Mouse (Mus musculus): ENCODE measurements at regions not wholly inside any gene's neighbourhood (a gene's known extent, or its start where the extent isn't known, plus 50 kb on each side); places are given as distances from the start of the nearest gene placed in this dataset.

GRCm38 (mm10) chr6:148719062-148719461 lies 112.2 kb downstream of the Ipo8 start:
- no peak for DNase-seq

- no peak for DNase-seq
Measured at GRCm38 (mm10) chr6:148710406-148710805, 120.9 kb downstream of the Ipo8 start.

DNA sequence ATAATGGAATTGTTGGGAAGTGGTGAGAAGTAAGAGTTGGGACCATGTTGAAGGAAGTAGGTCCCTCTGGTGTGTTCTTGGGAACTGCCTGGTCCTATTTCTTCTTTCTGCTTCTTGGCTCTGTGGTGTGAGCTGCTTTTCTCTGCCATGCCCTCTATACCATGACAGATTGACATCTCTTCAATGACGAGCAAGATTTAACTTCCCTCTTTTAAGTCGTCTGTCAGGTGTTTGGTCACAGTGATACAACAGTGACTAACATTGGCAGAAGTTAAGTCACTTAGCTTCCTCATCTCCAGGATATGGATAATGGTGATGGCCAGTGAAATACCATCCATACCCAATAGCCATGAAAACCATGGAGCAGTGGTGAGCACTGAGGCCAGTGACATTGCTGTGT lies 122.9 kb downstream of the Ipo8 start:
- DNase-seq, result no peak

- DNase-seq, result peak; percentile 39 to 45
Measured at GRCm38 (mm10) chr6:148705711-148706110, 125.6 kb downstream of the Ipo8 start.

DNA sequence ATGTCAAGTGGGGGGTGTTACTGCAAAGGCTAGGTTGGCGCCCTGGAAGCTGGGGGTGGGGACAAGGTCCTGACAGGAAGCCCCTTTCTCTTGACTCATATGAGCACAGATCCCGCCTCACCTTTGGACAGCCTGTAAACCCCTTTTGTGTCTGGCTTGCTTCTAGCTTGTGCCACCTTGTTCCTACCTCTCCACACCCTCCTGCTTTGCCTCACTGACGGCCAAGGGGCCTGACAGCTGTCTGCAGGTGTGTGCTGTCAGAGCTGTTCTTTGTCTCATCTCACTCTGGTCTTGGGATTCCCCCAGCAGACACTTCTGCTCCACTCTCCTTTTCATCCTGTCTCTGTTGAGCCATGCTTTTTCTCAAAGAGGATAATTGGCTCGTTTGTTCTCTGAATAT lies 137.9 kb downstream of the Ipo8 start:
- DNase-seq, result no peak

- DNase-seq, result peak; percentile 79 to 81
Measured at GRCm38 (mm10) chr6:148687770-148688169, 143.5 kb downstream of the Ipo8 start.

DNA sequence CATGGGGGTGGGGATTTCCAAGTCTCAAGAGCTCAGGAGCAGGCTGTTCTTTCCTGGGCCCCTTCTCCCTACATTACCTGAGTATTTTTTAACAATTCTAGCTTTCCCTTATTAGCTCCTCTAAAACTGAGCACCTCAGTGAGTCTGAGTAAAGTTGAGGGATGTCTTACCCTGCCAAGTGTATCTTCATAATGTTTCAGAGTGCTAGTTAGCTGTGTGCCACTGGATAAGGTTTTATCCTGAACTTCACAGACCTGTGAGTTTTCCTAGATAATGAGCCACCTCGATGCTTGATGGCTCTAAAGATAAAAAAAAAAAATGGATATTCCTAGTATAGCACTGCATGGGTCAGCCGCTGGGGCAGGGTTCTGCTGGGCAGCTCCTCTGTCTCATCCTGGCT lies 171.1 kb downstream of the Ipo8 start:
- DNase-seq, result no peak

GRCm38 (mm10) chr6:148653216-148653615 lies 178.1 kb downstream of the Ipo8 start:
- no peak for DNase-seq

GRCm38 (mm10) chr6:148652434-148652833 lies 178.8 kb downstream of the Ipo8 start:
- DNase-seq, result no peak

DNA sequence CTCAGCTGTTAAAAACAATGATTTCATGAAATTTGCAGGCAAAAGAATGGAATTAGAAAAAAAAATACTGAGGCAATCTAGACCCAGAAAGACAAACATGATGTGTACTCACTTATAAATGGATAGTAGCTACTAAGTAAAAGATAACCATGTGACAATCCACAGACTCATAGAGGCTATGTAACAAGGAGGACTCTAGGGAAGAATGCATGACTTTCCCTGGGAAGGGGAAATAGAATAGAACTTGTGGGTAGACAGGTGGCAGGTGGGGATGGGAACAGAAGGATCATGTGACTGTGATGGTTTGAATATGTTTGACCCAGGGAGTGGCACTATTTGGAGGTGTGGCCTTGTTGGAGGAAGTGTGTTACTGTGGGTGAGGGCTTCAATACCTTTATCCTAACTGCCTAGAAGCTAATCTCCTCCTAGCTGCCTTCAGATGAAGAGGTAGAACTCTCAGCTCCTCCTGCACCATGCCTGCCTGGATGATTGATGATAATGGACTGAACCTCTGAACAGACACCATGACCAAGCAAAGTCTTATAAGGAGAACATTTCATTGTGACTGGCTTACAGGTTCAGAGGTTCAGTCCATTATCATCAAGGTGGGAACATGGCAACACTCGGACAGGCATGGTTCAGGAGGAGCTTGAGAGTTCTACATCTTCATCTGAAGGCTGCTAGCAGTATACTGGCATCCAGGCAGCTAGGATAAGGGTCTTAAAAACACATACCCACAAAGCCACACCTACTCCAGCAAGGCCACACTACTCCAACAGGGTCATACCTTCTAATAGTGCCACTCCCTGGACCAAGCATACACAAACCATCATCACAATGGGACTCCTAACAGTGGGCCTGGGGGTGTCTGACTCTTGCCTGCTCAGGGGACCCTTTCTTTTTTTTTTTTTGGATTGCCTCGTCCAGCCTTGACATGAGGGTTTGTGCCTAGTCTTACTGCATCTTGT lies 183.6 kb downstream of the Ipo8 start:
- no peak for DNase-seq

DNA sequence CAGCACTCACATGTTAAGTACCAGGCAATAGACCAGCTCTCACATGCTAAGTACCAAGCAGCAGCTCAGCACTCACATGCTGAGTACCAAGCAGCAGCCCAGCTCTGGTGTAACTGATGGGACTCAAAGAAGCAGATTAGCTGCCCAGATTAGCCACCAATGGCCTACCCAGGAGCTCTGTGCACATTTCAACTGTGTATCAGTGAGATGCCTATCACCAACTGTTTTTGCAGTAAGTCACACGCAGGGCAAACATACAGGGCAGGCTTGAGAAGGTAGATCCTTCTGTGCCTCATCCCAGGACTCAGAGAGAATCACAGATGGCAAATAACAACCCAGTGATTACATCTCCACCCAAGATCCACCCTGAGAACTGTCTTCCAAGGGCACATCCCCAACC lies 190.7 kb downstream of the Ipo8 start:
- DNase-seq, result no peak

- no peak for DNase-seq
Measured at GRCm38 (mm10) chr6:148634148-148634547, 190.0 kb upstream of the Tmtc1 start.

- DNase-seq, result no peak
Measured at GRCm38 (mm10) chr6:148627090-148627605, 183.0 kb upstream of the Tmtc1 start.

GRCm38 (mm10) chr6:148623119-148623770 lies 179.1 kb upstream of the Tmtc1 start:
- DNase-seq, result no peak

- no peak for DNase-seq
Measured at GRCm38 (mm10) chr6:148620034-148620433, 175.8 kb upstream of the Tmtc1 start.

- no peak for DNase-seq
Measured at GRCm38 (mm10) chr6:148615931-148616330, 171.7 kb upstream of the Tmtc1 start.

- DNase-seq, result peak; percentile 15 to 40
Measured at GRCm38 (mm10) chr6:148615442-148615841, 171.3 kb upstream of the Tmtc1 start.

DNA sequence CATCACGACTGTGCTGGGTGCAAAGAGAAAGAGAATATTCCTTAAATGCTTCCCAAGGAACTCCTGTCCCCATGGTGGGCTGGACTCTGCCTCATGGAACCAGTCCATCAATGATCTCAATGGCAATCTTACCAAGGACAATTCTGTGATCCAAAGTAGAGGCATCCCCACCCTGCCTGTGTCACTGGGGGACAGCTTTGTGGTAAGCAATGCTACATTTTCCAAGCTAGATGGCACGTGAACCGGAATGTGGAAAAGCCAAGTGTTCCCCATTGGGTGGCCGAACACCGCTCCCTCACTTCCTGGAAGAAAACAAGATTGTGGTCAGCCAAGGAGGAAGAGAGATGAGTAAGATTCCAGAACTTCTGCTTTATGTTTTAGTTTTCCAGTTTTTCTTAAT lies 164.7 kb upstream of the Tmtc1 start:
- DNase-seq, result no peak

GRCm38 (mm10) chr6:148605226-148605625 lies 161.0 kb upstream of the Tmtc1 start:
- DNase-seq, result no peak

DNA sequence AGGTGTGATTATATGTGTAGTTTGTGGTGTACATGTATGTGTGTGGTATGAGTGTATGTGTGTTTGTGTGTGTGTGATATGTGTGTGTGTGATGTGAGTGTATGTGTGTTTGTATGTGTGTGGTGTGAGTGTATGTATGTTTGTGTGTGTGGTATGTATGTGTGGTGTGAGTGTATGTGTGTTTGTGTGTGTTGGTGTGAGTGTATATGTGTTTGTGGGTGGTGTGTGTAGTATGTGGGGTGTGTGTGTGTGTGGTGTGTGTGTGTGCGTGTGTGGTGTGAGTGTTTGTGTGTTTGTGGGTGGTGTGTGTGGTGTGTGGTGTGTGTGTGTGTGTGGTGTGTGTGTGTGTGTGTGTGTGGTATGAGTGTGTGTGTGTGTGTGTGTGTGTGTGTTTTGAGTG lies 160.6 kb upstream of the Tmtc1 start:
- no peak for DNase-seq

DNA sequence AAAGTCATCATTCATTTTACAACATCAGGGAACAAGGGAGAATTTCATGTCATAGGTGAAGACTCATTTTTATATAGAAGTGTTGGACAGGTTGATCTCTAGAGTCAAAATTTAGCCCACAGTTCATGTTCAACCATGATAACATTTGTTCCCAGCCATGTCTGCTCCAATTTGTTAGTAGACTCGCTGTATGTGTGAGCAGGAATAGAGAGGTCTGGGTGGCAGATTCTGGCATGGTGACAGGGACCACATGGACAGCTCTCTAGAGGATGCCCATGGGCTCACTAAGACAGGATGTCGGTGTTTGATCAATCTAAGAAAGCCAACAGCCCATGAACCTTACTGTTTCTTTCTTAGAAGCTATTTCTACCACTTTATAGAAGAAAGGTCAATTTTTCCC lies 159.7 kb upstream of the Tmtc1 start:
- DNase-seq, result no peak

DNA sequence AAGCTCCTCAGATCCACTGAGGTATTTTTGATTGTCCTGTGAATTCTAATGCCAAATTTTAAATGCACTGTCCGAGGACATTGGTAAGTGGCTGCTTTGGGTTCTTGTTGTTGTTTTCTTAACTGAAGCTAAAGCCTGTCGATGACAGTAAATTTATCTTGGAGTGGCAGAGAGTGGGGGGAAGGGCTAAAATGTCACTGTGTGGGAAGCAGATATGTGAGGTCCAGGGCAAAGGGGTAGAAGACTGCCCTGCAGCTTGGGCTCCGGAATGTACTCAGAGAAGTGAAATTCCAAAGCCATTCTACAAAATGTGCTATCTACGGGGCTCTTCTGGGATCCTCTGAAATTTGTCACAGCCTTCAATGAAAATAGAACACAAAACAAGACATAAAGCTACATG lies 159.3 kb upstream of the Tmtc1 start:
- DNase-seq, result no peak

GRCm38 (mm10) chr6:148602894-148603293 lies 158.7 kb upstream of the Tmtc1 start:
- peak; percentile 23 for DNase-seq

- DNase-seq, result no peak
Measured at GRCm38 (mm10) chr6:148600934-148601333, 156.7 kb upstream of the Tmtc1 start.

Data from cerebellum, postnatal 10 days (tissue).